Mouse (Mus musculus) regulatory T cell (primary cell): Measurements from ENCODE around the gene Pkn2.

Experiments used
- in situ Hi-C: fragments of 300-600 bp; cut with MboI, MseI; formaldehyde crosslinking; loops from one replicate; pipeline ENCODE4 v1.15.1; 2025; ENCODE audit warnings: high pct_unique_total_duplicates

Gene Pkn2

GRCm38 (mm10) chr3:142745076-142745475 lies 136.7 kb downstream of the Pkn2 start:
- in situ Hi-C loops: no loop called here

- in situ Hi-C loops: no loop called here
Observed at GRCm38 (mm10) chr3:142743973-142744898, 137.6 kb downstream of the Pkn2 start.
